Mouse (Mus musculus) c-Kit-positive CD71-positive TER-119-negative erythroid progenitor cells, embryonic 14.5 days (primary cell): ENCODE data around the gene Arhgap31.

ENCODE experiments used
- DNase-seq: peaks from one replicate; pipeline ENCODE4 v3.0.0-alpha.2; 2013; ENCODE audit warnings: low read depth

Arhgap31 gene

DNA sequence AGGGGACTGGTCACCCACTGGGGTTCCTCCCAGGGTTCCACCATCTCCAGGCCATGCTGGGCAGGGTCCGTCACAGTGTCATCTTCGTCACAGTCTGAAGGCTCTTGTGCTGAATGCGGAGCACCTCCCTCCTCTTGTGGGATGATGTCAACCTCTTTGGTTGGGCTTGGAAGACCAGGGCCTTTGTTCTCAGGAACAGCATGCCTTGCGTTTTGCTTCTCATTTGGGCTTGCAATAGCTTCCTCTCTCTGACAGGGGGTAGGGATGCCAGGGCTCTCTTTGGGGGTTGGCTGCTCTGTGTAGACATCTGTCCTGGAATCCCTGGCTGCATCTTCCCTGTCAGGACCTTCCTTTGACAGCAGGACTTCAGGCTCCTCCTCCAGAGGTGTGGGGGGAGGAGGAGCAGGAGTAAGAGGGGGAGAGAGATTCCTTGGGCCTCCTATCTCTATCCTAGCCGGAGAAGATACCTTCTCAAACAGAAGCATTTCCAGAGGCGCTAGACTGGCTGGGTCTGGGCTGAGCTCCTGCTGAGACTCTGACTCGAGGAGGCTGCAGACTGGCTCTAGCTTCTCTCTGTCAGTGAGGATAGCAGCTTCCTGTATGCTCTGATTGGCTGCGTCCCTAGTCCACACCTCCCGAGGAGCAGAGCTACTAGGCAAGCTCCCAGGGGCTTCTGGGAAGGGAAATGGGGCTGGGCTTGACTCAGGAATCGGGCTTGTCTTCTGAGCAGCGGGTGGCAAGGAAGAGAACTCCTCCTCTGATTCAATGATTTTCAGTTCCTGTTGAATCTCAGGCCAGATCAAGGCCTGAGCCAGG is 109.9 kb downstream of the Arhgap31 start:
- no peak for DNase-seq

- no peak for DNase-seq
Observed at GRCm38 (mm10) chr16:38598986-38599680, 113.9 kb downstream of the Arhgap31 start.

- no peak for DNase-seq
Observed at GRCm38 (mm10) chr16:38596651-38597050, 116.4 kb downstream of the Arhgap31 start.

DNA sequence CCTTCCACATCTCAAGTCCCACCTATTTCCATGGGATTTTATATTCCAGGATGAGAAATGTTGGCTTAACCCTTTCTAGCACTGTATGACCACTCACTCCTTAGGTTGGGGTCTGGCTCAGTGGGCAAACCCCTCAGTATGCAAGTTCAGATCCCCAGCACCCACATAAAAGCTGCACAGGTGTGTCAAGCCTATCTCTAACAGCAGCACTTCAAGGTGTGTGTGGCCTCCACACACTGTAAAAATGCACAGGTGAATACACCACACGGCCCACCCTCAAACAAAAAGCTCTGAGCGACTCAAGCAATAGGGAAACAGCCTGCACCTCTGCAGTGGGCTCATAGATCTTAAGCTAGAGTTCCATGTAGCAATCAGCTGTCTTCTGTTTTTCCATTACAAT is 117.0 kb downstream of the Arhgap31 start:
- no peak for DNase-seq

- DNase-seq: no peak
Observed at GRCm38 (mm10) chr16:38594435-38594834, 118.6 kb downstream of the Arhgap31 start.

- DNase-seq: no peak
Observed at GRCm38 (mm10) chr16:38592946-38593345, 120.1 kb downstream of the Arhgap31 start.

DNA sequence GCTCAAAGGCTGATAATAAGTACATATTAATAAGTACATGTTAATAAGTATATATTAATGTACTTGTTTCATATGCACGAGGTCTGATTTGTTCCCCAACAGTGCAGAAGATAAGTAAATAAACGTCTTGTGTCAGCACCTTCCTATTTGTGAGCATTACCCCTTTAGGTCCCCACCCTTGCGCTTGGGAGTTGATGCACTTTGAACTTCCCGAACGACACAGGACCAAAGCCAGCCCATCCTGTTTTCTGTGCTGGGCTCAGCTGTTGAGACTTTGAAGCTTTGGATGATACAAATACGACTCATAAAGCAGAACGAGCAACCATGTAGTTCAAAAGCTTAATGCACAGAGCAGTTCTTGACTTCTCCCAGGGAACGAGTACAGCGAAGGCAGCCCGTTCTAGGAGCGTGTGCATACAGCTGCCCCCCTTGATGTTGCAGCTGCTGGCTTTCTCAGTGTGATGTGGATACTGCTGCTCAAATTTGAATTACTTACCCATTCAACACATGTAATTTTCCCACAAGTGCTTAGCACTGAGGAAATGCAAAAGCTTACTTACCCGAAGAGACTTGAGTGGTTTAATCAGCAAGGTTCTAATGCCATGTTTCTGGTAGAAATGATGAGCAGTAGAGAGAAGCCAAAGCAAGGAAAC is 120.9 kb downstream of the Arhgap31 start:
- DNase-seq: no peak

GRCm38 (mm10) chr16:38591506-38591905 is 121.6 kb downstream of the Arhgap31 start:
- no peak for DNase-seq

DNA sequence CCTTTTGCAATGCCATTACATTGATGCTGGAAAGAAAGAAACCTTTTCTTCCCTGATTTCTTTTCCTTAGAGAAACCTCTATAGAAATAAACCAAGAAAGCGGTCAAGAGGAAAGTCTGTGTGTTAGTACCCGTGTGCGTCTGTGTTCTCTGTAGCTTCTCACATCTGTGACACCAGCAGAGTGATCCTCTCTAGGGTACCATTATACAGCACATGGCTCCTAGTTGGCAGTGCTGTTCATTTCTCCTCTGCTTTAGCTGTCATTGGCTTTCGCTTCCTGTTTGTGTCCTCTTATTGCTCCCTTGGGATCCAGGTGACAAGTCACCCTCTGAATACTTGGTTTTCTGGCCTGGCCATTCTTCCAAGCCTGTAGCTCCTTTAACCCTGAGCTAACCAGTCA is 125.5 kb downstream of the Arhgap31 start:
- DNase-seq: no peak

DNA sequence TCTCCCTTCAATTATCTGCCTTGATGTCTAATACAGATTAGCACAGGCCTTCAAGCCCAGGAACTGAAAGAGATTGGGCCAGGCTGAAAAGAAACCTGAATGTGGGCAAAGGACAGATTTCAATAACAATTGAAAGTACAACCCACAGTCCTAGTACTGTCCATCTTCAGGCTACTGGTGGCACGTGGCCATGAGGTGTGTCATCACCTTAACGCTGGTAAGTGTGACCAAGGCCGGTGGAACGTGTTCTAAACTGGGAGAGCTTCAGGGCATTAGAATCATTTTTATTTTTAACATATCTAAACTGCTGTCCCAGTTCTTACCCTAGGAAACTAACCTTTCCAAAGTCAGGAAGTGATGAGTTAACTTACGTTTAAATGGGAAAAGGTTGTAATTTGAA is 125.9 kb downstream of the Arhgap31 start:
- no peak for DNase-seq

DNA sequence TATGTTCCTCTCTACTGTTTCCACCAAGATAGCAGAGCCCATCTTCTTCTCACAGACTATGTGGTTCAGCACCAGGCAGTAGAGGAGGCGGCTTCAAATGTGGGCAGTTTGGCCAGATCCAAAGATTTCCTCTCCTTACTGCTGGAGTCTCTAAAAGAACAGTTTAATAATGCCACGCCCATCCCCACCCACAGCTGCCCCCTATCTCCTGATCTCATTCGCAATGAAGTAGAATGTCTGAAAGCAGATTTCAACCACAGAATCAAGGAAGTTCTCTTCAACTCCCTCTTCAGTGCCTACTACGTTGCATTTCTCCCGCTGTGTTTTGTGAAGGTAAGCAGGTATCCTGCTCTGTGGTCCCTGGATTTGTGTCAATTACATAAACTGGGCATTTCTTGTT is 127.9 kb downstream of the Arhgap31 start:
- DNase-seq: no peak

DNA sequence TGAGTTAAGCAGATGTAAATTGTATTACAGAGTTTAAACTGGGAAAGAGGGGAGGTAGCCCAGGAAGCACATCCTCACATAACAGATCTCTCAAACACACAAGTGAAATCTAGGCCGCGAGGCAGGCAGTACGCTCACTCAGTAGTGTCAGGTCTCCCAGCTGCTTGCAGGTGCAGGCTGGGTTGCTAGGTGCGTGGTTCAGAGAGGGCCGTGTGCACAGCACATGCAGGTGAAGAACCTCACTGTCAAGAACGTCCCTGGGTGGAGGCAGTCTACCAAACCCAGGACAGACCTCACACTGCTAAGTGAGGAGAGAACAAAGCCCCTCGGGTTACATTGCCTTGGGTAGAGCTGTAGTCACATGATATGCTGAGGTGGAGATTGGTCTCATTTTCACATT is 128.3 kb downstream of the Arhgap31 start:
- DNase-seq: no peak

- no peak for DNase-seq
Observed at GRCm38 (mm10) chr16:38571481-38571880, 141.6 kb downstream of the Arhgap31 start.

DNA sequence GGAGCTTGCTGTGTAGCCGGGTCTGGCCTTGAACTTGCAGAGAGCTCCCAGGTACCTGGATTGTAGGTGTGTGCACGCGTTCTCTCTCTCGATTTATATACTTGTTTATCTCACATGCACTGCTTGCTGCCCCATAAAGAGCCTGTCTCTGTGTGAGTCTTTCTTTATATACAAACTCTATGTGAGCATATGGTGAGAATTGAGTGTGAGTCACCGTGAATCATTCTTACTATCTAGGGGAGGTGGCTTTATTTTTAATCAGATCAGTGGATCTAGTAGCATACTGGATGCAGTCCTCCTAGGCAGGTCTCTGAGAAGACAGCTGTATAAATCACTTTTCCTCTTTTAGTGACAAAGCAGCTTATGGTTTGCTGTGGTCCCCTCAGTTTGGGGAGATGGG is 144.9 kb downstream of the Arhgap31 start:
- DNase-seq: no peak

DNA sequence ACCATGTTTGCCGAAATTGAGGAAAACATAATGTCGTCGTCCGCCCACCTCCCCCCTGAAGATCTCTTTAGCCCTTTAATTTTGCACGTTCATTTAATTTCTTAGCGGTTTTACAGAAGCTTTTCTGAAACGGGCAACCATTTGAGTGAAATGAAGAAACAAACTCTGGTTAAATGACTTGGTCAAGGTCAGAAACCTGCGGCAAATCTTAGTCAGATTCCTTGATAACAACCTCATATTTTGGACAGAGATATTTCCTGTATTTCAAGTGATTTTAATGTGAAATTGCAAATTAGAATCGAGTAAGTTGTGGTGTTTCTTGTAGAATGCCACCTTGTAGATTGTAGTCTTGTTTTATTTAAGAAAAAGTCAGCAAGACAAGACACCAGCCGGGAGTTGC is 149.6 kb downstream of the Arhgap31 start:
- no peak for DNase-seq

DNA sequence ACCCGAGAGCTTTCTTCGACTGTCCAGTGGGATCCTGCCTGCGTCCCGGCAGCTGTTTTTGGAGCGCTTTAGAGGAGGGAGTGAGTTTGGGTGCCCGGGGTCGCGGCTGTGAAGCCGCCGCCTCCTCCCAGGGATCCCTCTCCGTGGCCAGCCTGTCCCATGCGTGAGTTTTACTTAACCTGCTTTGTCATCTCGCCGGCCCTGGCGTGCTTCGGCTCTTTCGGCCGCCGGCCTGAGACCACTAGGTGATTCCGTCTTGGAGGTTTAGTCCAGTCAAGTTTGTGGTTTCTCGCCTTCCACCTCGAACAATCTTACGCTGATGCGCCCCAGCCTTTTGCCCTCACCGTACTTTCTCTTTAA is 150.1 kb downstream of the Arhgap31 start:
- DNase-seq: peak; percentile 20

DNA sequence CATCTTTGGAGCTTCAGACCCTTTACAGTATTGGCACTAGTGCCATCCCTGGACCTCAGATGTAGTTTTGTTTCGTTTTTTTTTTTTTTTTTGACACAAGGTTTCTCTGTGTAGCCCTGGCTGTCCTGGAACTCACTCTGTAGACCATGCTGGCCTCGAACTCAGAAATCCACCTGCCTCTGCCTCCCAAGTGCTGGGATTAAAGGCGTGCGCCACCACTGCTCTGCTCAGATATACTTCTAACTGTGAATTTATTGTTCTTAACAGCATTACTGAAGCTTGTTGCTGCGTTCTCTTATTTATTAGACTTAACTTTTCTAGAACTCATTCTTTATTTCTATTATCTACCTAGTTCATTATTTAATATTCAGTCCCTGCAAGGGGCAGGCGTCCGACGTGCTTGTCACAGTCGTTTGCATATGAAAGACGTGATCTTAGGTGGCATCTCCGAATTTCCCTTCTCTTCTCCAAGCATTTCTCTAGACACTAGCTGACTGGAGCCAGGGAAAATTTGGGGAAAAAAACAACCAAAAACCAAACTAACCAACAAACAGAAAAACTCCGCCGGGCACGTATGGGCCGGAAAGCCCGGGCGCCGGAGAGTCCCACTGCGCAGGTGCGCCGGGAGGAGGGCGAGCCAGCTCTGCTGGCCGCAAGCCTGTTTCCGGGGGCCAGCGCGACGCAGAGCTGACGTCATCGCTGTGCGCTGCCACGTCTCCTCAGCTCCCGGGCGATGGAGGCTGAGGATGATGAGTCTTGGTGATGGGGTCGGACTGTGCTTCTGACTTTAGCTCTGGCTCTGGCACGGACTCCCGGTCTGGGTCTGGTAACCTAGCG is 150.7 kb downstream of the Arhgap31 start:
- peak; percentile 90 for DNase-seq

DNA sequence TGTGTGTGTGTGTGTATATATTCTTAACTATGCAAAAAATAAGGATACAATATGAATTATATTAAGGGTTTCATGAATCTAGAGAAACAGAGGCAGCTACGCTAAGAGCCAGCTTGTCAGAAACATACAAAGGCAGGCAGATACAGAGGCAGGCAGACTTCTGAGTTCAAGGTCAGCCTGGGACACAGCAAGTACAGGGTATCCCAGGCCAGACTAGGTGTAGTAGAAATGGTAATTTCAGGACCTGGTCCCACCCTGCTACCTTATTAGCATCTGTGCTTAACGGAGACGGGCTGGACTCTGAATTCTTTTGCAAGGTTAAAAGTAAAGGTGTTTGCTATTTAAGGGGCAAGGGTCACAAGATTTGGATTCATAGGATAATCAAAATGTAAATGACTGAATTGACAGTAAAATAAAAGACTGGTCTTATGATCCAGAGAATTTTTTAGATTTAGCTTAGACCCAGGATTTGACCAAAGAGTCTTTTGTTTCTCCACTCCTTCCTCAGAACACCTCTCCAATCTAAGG is 154.8 kb downstream of the Arhgap31 start, which contains the start of gene Tmem39a:
Gene Tmem39a, plus strand, starts transcription at position 478 of the 528 bp plus-strand sequence.
- DNase-seq: no peak

GRCm38 (mm10) chr16:38555988-38556387 is 157.1 kb downstream of the Arhgap31 start:
- DNase-seq: no peak

- peak; percentile 54 for DNase-seq
Observed at GRCm38 (mm10) chr16:38549479-38550396, 163.3 kb downstream of the Arhgap31 start, which contains the start of gene Poglut1. Poglut1 (minus strand) TSS chr16:38550258.
